Mouse (Mus musculus) stomach, embryonic 15.5 days (tissue): Measurements from ENCODE around the gene Aldh1l1. TPM values are rescaled to one million over a fixed set of nuclear protein-coding genes. Genes with fewer than 3 reads are reported as not detected.

Source experiments
- ATAC-seq: fragments of 200-750 bp; cut with Nextera tagmentation; 2 replicates; pipeline ENCODE4 v1.8.0; 2017; ENCODE audit warnings: low read depth, moderate number of reproducible peaks, moderate TSS enrichment; ENCODE audit not compliant: insufficient read depth, low FRiP score
- H3K27ac ChIP-seq: fragments of 300-500 bp; sonication (generic); 2 replicates; pipeline ENCODE4 v1.5.1; 2015; ENCODE audit warnings: mild to moderate bottlenecking, inconsistent platforms
- H3K27me3 ChIP-seq: fragments of 300-500 bp; sonication (generic); replicated peaks from 2 replicates; pipeline ENCODE4 v1.6.1; 2015; ENCODE audit warnings: inconsistent platforms
- H3K36me3 ChIP-seq: fragments of 300-500 bp; sonication (generic); 2 replicates; pipeline ENCODE4 v1.6.1; 2015; ENCODE audit warnings: inconsistent platforms
- H3K4me1 ChIP-seq: fragments of 300-500 bp; sonication (generic); 2 replicates; pipeline ENCODE4 v1.6.1; 2015; ENCODE audit warnings: inconsistent platforms
- H3K4me2 ChIP-seq: fragments of 300-500 bp; sonication (generic); 2 replicates; pipeline ENCODE4 v1.6.1; 2015; ENCODE audit warnings: mild to moderate bottlenecking, inconsistent platforms
- H3K4me3 ChIP-seq: fragments of 300-500 bp; sonication (generic); replicated peaks from 2 replicates; pipeline ENCODE4 v1.5.1; 2015; ENCODE audit warnings: inconsistent platforms
- H3K9ac ChIP-seq: fragments of 300-500 bp; sonication (generic); 2 replicates; pipeline ENCODE4 v1.6.1; 2015; ENCODE audit warnings: inconsistent platforms
- H3K9me3 ChIP-seq: fragments of 300-500 bp; sonication (generic); 2 replicates; pipeline ENCODE4 v1.6.1; 2016; ENCODE audit warnings: inconsistent platforms
- WGBS: fragments of 180-500 bp; shearing (Covaris S2); methylation state at CpG from one replicate; pipeline ENCODE4 v1.1.7; 2015; 5-methylcytosine and 5-hydroxymethylcytosine counted together
- polyA plus RNA-seq: library from polyadenylated mRNA; unstranded; fragments of >200 nt; fragmentation: Nextera tagmentation; extraction: Ambion mirVana; gene quantifications from 2 replicates; pipeline ENCODE4 v1.2.1, GENCODE M21; 2015

Aldh1l1 gene
- polyA plus RNA-seq, 1 experiment from 2014 or later: 10.1 TPM

GRCm38 (mm10) chr6:90491956-90492744 lies 5.9 kb downstream of the Aldh1l1 start:
- H3K4me2 ChIP-seq: no peak overlapping the region

DNA sequence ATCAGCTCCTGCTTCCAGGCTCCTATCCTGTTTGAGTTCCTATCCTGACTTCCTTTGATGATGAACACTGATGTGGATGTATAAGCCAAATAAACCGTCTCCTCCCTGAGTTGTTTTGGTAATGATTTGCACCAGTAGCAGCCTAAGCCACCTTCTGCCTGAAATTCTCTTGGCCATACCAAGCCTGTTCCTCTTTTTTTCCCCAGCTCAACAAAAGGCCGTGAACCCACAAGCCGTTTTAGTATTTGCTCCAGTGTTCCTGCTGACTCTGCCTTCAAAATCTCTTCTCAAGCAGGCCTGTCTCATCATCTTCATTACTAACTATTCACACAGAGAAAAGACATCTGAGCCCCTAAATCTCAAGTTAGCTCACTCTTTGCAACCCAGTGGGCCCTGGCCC lies 7.9 kb downstream of the Aldh1l1 start:
- Histone ChIP-seq H3K27ac (no peak overlapping the region), H3K4me3 (no peak overlapping the region), H3K9me3 (no peaks in the 10 kb centered on the region), H3K27me3 (no peaks in the 10 kb centered on the region), H3K36me3 (no peaks in the 10 kb centered on the region), H3K4me2 (no peak overlapping the region), H3K9ac (no peak overlapping the region), H3K4me1 (0 out of 2 replicates have a peak, but pooled peaks cover 5% of the 10 kb centered on the region)
- ATAC-seq: no peak
- WGBS: 56% methylated on average over 3 of the region's 3 CpGs

More at GRCm38 (mm10) chr6:90491956-90492744, 5.9 kb downstream of the Aldh1l1 start:
- 63% methylated on average over 10 of the region's 10 CpGs for WGBS
- Histone ChIP-seq H3K9me3 (no peaks in the 10 kb centered on the region), H3K27ac (no peak overlapping the region), H3K4me3 (no peak overlapping the region), H3K27me3 (no peaks in the 10 kb centered on the region), H3K36me3 (no peaks in the 10 kb centered on the region), H3K4me1 (0 out of 2 replicates have a peak, but pooled peaks cover 5% of the 10 kb centered on the region), H3K9ac (no peak overlapping the region)
- ATAC-seq: peak; percentile 47; the same call in 1 of the 2 replicates

- 80% methylated on average over 3 of the region's 3 CpGs for WGBS
- no peaks in the 10 kb centered on the region for H3K36me3 ChIP-seq
- 0 out of 2 replicates have a peak, but pooled peaks cover 5% of the 10 kb centered on the region for H3K4me1 ChIP-seq
- H3K27me3 ChIP-seq: no peaks in the 10 kb centered on the region
- no peak overlapping the region for H3K9ac ChIP-seq
- no peak overlapping the region for H3K4me3 ChIP-seq
- no peak for ATAC-seq
- no peak overlapping the region for H3K27ac ChIP-seq
- no peaks in the 10 kb centered on the region for H3K9me3 ChIP-seq
- no peak overlapping the region for H3K4me2 ChIP-seq
Measured at GRCm38 (mm10) chr6:90494566-90494965, 8.3 kb downstream of the Aldh1l1 start.

DNA sequence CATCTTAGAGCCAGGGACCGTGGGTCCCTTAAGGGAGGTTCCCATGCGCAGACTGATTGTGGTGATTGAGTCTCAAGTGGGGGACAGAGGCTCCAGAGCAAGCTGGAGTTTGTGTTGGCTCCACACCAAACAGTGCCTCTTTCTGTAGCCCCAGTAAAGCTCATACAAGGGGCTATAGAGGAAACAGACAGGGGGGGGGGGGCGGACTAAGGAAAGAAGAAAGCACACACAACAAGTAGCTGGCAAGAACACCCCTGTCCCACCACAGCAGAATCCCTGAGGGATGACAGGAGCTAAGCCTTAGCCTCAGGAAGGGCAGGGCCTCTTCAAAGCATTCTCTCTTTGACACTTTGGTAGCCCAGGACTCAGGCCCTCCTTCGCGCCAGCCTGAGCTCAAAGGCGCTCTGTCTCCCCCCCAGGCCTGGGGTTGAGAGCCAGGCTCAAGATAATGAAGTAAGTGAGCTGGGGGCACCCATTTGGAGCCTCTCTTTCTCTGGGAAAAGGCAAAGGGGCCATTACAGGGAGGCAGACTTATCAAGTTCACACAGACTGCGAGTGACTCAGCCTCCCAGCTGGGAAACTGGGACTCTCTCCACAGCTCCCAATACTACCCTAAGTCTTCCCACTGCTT lies 9.2 kb downstream of the Aldh1l1 start:
- Histone ChIP-seq H3K36me3 (no peaks in the 10 kb centered on the region), H3K9ac (no peak overlapping the region), H3K27me3 (no peaks in the 10 kb centered on the region), H3K9me3 (no peaks in the 10 kb centered on the region), H3K27ac (no peak overlapping the region), H3K4me3 (no peak overlapping the region), H3K4me2 (no peak overlapping the region), H3K4me1 (0 out of 2 replicates have a peak, but pooled peaks cover 5% of the 10 kb centered on the region)
- ATAC-seq: no peak; the same call in 1 of the 2 replicates
- 57% methylated on average over 6 of the region's 7 CpGs for WGBS

DNA sequence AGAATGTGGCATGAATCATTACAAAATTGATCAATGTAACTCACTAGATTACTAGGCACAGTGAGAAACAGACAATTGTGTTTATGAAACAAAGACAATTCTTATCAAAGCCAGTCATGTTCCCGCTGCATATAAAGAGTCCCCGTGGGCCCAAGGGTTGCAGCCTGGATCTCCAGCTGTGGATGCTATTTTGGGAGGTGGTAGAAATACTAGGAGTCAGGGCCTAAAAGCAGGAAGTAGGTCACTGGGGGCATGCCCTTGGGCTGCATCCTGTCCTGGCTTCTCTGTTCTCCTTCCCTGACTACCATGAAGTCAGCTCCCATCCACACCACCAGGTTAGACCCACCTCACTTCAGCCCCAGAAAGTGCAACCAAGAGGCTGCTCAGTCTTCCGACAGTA lies 10.0 kb downstream of the Aldh1l1 start:
- ATAC-seq: no peak
- WGBS: 63% methylated on average over 3 of the region's 3 CpGs

DNA sequence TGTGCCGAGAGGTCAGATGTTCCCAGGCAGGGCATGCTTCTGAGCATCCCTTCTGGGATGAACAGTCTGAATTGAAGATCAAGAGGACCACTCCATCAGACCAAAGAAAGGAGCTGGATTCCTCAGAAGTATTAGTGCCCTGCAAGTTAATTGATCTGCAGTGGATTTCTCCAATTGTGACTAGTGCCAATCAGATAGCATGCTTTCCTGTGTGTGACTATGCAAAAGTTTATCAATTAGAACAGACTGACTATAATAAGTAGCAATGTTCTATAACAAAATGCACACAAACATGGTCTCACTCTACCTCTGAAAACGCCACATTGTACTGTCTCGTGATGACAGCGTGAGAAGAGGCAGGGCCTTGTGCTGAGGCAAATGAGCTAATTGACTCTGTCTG lies 13.3 kb downstream of the Aldh1l1 start:
- ATAC-seq: no peak
- H3K4me2 ChIP-seq: no peak overlapping the region
- no peak overlapping the region for H3K9ac ChIP-seq
- WGBS: 65% methylated on average over 4 of the region's 4 CpGs
- no peaks in the 10 kb centered on the region for H3K36me3 ChIP-seq
- no peak overlapping the region for H3K4me3 ChIP-seq
- H3K9me3 ChIP-seq: no peaks in the 10 kb centered on the region
- H3K27ac ChIP-seq: no peak overlapping the region
- no peaks in the 10 kb centered on the region for H3K27me3 ChIP-seq
- 0 out of 2 replicates have a peak, but pooled peaks cover 5% of the 10 kb centered on the region for H3K4me1 ChIP-seq

More for the DNA sequence above, 10.0 kb downstream of the Aldh1l1 start:
- 0 out of 2 replicates have a peak, but pooled peaks cover 5% of the 10 kb centered on the region for H3K4me1 ChIP-seq
- no peak overlapping the region for H3K27ac ChIP-seq
- H3K9ac ChIP-seq: no peak overlapping the region
- H3K9me3 ChIP-seq: no peaks in the 10 kb centered on the region
- H3K4me2 ChIP-seq: no peak overlapping the region
- no peaks in the 10 kb centered on the region for H3K36me3 ChIP-seq
- H3K27me3 ChIP-seq: no peaks in the 10 kb centered on the region
- H3K4me3 ChIP-seq: no peak overlapping the region

- WGBS: 63% methylated on average over 8 of the region's 8 CpGs
- no peak overlapping the region for H3K27ac ChIP-seq
- ATAC-seq: no peak
- no peaks in the 10 kb centered on the region for H3K36me3 ChIP-seq
- no peak overlapping the region for H3K4me2 ChIP-seq
- peaks cover 3% of the 10 kb centered on the region; the same call in 1 of the 2 replicates for H3K4me1 ChIP-seq
- H3K4me3 ChIP-seq: no peak overlapping the region
- no peak overlapping the region for H3K9ac ChIP-seq
- no peaks in the 10 kb centered on the region for H3K27me3 ChIP-seq
- no peaks in the 10 kb centered on the region for H3K9me3 ChIP-seq
Measured at GRCm38 (mm10) chr6:90501222-90501940, 15.2 kb downstream of the Aldh1l1 start.

DNA sequence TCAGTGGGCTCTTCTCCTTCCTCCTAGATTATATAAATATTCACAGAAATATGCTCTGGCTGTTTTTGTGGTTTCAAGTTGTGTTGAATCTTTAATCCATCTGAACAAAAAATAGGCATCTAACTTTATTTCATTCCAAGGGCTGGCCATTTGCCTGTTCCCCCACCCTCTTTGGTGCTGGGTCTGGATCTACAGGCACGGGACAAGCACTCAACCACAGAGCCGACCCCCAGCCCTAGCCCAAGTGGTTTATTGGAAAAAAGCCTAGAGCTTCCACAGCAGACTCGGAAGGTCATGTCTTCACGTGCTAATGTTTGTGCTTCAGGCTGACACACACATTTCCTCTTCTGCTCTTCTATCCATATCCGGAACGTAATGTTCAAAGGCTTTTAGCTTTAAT lies 19.7 kb downstream of the Aldh1l1 start:
- no peaks in the 10 kb centered on the region for H3K9me3 ChIP-seq

GRCm38 (mm10) chr6:90506673-90507311 lies 20.6 kb downstream of the Aldh1l1 start:
- Histone ChIP-seq H3K4me3 (no peak overlapping the region), H3K27ac (peak overlapping the region; percentile 28)

More for the DNA sequence above, 19.7 kb downstream of the Aldh1l1 start:
- H3K9ac ChIP-seq: no peak overlapping the region
- no peaks in the 10 kb centered on the region for H3K36me3 ChIP-seq
- no peaks in the 10 kb centered on the region for H3K27me3 ChIP-seq
- 26% methylated on average over 6 of the region's 6 CpGs for WGBS
- H3K4me3 ChIP-seq: no peak overlapping the region
- H3K4me2 ChIP-seq: no peak overlapping the region
- H3K4me1 ChIP-seq: peaks cover 29% of the 10 kb centered on the region
- ATAC-seq: no peak
- peak overlapping the region; percentile 28 for H3K27ac ChIP-seq

GRCm38 (mm10) chr6:90507443-90507842 lies 21.2 kb downstream of the Aldh1l1 start:
- Histone ChIP-seq H3K9me3 (no peaks in the 10 kb centered on the region), H3K4me2 (no peak overlapping the region), H3K36me3 (no peaks in the 10 kb centered on the region), H3K4me1 (peaks cover 29% of the 10 kb centered on the region), H3K27ac (0 out of 2 replicates have a peak overlapping the region, but pooled peaks have one; percentile 28), H3K4me3 (no peak overlapping the region), H3K9ac (no peak overlapping the region), H3K27me3 (no peaks in the 10 kb centered on the region)
- no peak for ATAC-seq

More at GRCm38 (mm10) chr6:90506673-90507311, 20.6 kb downstream of the Aldh1l1 start:
- Histone ChIP-seq H3K9me3 (no peaks in the 10 kb centered on the region), H3K27me3 (no peaks in the 10 kb centered on the region), H3K9ac (no peak overlapping the region), H3K4me1 (peaks cover 29% of the 10 kb centered on the region), H3K4me2 (no peak overlapping the region), H3K36me3 (no peaks in the 10 kb centered on the region)
- 38% methylated on average over 16 of the region's 16 CpGs for WGBS
- ATAC-seq: peak; percentile 77; the same call in 1 of the 2 replicates

- ATAC-seq: peak; percentile 45; the same call in 1 of the 2 replicates
- Histone ChIP-seq H3K4me3 (no peak overlapping the region), H3K4me2 (no peak overlapping the region), H3K36me3 (no peaks in the 10 kb centered on the region), H3K27me3 (no peaks in the 10 kb centered on the region), H3K4me1 (peaks cover 29% of the 10 kb centered on the region), H3K9ac (no peak overlapping the region), H3K27ac (peak overlapping the region; percentile 46), H3K9me3 (no peaks in the 10 kb centered on the region)
- 42% methylated on average over 4 of the region's 4 CpGs for WGBS
Measured at GRCm38 (mm10) chr6:90508197-90508624, 22.0 kb downstream of the Aldh1l1 start.
